Mouse (Mus musculus): Measurements from ENCODE around the gene Slc12a6.

GRCm38 (mm10) chr2:112360781-112361169 lies 95.2 kb downstream of the Slc12a6 start:
- TF ChIP-seq CTCF (IDR thresholded peaks at IDR 0.05; ENCODE audit: low read depth, low read length) (no peak), EP300 (IDR thresholded peaks at IDR 0.05; ENCODE audit: insufficient read depth, low read depth, low read length) (no peak), POLR2A (IDR thresholded peaks at IDR 0.05; ENCODE audit: insufficient read depth, low read length) (no peak)

Data from ES-Bruce4 (cell line).